Mouse (Mus musculus) kidney, adult 8-10 months (tissue): ENCODE data around the gene Cela2a.

Source experiments
- DNase-seq, 2 experiments: peaks; one replicate each; pipeline ENCODE4 v3.0.0; 2022

The Cela2a gene

GRCm38 (mm10) chr4:141826060-141826459 is at the start of gene Cela2a:
TSS of gene Cela2a (minus strand) at chr4:141826160.
- DNase-seq = no peak

DNA sequence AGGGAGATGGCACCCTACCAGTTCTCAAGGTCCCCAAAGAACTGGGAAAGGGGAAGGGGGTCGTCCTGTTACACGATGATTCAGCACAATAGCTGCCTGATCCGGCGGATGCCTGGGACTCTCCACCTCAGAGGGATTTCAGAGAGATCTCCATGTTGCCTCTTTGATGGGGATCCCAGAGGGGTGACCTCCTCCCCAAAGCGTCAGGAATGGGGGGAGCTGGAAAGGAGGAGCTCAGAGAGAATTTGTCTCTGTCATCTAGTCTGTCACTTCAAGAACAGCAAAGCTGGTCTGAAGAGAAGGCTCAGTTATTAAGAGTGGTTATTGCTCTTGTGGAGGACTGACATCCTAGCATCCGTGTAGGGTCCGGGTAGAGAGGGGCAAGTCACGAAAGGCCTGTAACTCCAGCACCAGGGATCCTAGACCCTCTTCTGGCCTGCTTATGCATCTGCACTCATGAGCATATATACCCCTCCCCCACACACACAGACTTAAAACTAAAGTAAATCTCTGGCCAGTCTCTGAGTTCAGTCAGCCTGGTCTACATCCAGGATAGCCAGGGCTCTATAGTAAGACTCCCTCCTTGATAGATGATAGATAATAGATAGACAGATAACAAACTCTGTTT is 49.6 kb upstream of the Cela2a start:
- DNase-seq = no peak

DNA sequence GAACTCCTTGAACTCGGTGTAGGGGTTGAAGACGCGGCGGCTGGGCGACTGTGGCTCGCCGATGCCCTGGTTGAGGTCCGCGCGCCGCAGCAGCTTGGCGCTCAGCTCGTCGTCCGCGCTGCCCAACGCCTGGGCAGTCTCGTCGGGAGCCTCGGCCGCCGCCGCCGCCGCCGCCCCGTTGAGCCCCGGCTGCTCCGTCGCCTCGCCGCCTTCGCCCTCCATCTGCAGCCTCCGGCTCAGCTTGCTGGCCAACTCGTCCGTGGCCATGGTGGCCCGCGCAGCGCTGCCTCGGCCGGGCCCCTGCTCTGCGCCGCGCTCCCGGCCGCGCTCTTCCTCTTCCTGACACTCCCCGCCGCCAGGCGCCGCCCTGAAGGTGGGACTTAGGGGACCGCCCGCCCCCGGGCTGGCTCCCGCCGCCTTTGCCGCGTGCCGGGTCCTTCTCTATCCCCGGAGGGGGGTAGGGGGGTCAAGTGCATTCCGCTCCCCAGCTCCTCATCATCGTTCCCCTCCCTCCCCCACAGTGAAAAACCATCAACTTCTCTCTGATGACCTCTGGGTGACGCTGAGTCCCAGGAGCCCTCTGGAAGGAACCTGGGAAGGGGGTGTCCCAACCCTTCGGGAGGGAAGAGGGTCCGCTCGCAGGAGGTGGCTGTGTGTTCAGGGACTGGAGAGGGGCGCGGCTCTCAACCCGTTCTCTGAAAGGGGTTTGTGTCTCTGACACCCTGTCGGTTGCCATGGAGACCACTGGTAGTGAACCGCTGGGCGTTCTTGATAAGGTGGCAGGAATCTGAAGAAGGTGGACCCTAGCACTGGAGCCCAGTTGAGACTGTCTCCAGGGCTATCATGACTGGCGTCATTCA is 48.9 kb upstream of the Cela2a start, which contains the start of gene Efhd2:
TSS of gene Efhd2 (minus strand) at position 320 of the 860 bp plus-strand sequence.
- peak; percentile 70 to 76 for DNase-seq

DNA sequence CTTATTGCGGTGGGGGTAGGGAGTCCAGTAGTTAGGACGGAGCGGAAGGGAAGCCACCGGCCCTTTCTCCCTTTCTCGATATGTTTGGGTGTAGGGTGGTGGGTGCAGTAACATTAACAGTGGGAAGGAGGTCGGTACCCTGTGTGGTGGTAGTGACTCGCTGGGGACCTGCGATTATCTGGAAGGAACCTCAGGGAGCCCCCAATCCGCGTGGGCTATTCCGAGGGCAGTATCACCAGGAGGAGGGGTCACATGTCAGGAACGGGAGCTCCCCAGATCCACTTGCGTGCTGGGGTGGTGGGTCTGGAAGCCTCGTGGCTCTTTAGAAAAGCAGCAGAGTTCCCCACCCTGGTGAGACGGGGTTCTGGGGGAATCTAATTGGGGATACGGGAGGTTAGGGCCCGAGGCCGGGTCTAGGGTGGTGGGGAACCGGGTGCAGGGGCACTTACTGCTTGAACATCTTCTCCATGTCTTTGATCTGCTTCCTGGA is 48.2 kb upstream of the Cela2a start:
- DNase-seq = no peak

DNA sequence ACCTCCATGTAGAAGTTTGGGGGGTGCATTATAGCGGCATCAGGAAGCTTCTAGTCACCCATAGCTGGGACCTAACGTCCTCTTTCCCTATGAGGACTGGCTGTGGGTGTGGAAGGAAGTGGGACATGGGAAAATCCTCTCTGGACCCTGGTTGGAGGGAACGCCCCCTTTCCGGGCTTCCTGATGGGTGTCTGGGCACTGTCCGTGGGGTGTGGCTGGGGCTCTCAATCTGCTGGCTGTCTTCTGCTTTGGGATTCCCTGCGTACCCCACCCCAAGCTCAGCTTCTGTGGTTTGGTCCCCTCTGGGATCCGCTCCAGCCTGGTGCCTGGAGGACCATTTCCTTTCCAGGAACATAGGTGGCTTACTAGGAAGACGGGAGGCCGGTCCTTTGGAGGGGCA is 47.0 kb upstream of the Cela2a start:
- DNase-seq = no peak

GRCm38 (mm10) chr4:141871909-141872308 is 45.9 kb upstream of the Cela2a start:
- DNase-seq = no peak

DNA sequence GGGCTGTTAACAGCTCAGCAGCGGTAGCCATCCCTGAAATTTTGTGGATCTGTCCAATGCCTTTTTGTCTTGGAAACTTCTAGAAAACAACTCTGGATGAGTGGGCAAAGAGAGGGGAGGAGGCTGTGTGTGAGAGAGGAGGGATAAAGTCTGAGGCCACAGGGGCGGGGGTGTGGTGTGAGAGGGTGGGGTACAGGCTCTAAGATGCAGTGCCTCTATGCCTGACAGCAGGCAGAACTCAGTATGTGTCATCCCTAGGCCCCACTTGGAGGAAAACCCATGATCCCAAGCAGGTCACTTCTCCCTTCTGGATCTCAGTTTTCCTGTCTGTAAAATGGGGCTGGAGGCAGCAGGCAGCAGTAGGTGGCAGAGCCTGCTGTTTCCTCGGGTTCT is 45.4 kb upstream of the Cela2a start:
- DNase-seq = no peak

- peak; percentile 77 to 78 for DNase-seq
Measured at GRCm38 (mm10) chr4:141870666-141871332, 44.8 kb upstream of the Cela2a start.

GRCm38 (mm10) chr4:141869436-141870215 is 43.7 kb upstream of the Cela2a start:
- DNase-seq = no peak

DNA sequence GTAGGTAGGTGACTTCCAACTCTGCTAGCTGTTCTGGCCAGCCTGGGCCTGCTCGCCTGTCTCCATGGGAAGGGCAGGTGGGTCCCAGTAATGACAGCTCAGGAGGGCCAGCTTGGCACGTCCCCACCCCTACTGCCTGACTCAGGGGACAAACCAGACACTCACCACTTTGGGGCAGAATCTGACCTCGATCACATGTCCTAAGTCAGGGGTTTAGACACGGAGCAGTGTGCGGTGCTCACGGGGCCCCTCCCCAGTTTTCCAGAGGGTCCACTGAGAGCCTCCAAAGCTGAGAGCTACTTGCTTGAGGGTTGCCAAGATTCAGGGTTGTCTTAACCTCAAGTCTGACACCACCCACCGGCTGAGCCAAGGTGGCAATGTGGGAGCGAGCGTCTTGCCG is 42.1 kb upstream of the Cela2a start:
- no peak for DNase-seq

DNA sequence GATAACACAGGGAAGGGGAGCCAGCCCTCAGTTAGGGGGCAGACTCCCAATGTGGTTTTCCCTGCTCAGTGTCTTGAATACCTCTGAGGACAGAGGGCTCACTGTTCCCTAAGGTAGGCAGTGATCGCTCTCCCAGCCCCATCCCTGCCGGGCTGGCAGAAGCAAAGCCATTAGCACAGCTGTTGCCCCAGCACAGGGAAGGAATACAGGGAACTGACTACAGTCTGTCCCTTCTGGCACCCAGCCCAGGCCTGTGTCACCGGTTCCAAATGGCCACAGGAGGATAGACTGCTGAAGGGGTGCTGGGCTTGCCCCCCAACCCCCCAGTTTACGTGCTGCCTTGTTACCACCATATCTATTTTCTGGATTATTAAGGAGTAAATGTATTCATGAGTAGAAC is 41.5 kb upstream of the Cela2a start:
- DNase-seq = no peak

DNA sequence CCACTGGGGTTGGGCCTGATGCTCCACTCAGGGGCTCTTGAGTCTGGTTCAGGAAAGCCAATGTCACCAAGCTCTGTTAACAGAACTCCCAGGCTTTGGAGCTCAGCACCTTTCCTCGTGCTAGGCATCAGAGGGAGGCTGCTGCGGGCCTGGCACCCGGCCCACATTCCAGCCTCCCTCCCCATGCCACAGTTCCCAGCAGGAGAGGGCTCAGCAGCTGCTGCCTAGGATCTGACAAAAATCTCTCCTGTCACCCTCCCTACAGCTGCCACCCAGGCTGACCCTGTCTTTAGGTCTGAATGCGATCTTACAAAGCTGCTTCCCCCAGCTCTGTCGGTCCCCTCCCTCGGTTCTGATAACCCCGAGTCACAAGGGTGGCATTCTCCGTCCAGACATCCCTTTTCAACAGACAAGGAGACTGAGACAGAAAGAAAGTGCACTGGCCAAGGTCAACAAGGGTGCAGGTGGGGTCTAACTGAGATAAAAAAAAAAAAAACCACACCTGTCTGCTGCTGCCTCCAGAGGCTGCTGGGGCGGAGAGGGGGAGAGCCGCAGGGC is 41.1 kb upstream of the Cela2a start:
- peak; percentile 48 to 65 for DNase-seq

DNA sequence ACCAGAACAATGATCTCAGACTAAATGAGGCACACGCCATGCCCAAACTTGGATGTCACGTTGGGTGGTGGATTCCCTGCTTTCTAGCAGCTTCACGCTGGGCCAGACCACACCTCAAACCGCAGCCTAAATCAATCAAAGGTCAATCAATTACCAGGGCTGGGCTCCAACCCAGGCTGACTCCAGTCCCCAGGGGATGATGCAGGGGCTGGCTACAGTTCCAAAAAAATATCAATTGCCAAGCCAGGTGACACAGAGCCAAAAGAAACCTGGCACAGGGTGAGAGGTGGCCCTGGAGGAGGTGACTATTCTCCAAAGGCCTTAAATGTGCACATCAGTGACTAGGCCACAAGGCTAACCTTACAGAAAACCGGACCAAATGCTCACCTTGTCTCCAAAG is 39.6 kb upstream of the Cela2a start:
- peak; percentile 39 to 52 for DNase-seq

GRCm38 (mm10) chr4:141865006-141865405 is 39.0 kb upstream of the Cela2a start:
- DNase-seq = no peak

GRCm38 (mm10) chr4:141864506-141864905 is 38.5 kb upstream of the Cela2a start:
- DNase-seq = no peak

DNA sequence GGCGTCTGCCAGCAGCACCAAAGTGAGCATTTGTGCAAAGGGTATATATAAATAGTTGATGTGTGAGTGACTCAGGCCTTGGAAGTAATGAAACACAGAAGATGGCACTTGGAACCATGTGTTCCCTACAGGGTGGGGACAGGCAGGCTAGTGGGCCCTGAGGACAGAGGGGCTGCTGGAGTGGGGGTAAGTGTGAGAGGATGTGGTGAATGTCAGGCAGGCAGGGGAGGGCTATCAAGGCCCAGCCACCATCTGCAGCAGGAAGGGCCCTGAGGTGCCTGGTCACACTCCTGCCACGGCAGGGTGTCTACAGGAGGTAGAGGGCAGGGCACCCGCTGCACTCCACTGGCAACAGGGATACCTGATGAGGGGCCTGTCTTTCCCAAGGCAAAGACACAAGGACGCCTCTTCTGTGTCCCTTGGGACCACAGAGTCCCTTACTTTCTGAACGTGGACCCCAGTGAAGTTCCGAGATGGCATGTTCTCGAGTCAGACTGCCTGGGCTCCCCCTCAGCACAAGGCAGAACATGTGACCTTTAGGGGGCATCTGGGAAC is 37.8 kb upstream of the Cela2a start:
- DNase-seq = no peak

- no peak for DNase-seq
Measured at GRCm38 (mm10) chr4:141862867-141863266, 36.9 kb upstream of the Cela2a start.

GRCm38 (mm10) chr4:141861591-141862295 is 35.8 kb upstream of the Cela2a start:
- DNase-seq = no peak

- no peak for DNase-seq
Measured at GRCm38 (mm10) chr4:141860246-141860841, 34.4 kb upstream of the Cela2a start.

DNA sequence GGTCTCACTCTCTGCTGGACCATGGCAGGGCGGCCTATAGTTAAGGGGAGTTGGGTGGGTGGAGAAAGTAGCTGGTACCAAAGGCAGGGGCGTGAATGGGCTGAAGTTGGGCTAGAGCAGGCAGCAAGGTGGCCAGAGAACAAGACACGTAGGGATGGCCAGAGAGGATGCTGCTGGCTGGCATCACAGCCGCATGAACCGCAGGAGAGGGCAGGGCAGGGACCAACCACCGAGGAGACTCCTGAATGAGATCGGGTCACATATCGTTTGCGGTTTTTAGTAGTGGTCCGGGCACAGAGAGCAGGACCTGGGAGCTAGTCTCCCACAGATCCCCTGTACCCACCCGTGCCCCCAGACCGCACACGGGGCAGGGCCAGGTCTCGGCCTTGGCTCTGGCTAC is 33.4 kb upstream of the Cela2a start:
- DNase-seq = no peak

GRCm38 (mm10) chr4:141858501-141858900 is 32.5 kb upstream of the Cela2a start:
- DNase-seq = no peak
